Mouse (Mus musculus) frontal cortex, postnatal 36 days (tissue): ENCODE results near the gene Gdf15.
"Not testable (repeated sequence)": the region's sequence is repeated elsewhere in the genome, so short reads cannot be mapped to it uniquely, and the experiment has no call there.

ENCODE experiments used
- DNase-seq, 2 experiments: peaks; one replicate each; pipeline ENCODE4 v3.0.0; 2022; ENCODE audit warnings: low spot score in 2 of 2

Gdf15 gene

GRCm38 (mm10) chr8:70587955-70588354 lies 44.3 kb downstream of the Gdf15 start:
- DNase-seq: not testable (repeated sequence)

- DNase-seq: no peak
Measured at GRCm38 (mm10) chr8:70585258-70585652, 47.0 kb downstream of the Gdf15 start.

GRCm38 (mm10) chr8:70584606-70585257 lies 47.5 kb downstream of the Gdf15 start:
- no peak for DNase-seq

GRCm38 (mm10) chr8:70583476-70584387 lies 48.5 kb downstream of the Gdf15 start:
- no peak for DNase-seq
